Mouse (Mus musculus): ENCODE measurements at regions not wholly inside any gene's neighbourhood (a gene's known extent, or its start where the extent isn't known, plus 50 kb on each side); places are given as distances from the start of the nearest gene placed in this dataset.

- TF ChIP-seq CTCF (conservative IDR thresholded peaks at IDR 0.05; ENCODE audit: insufficient read depth, insufficient read length, low read depth, low read length), result no peak
- TF ChIP-seq POLR2A (IDR thresholded peaks at IDR 0.05; ENCODE audit: low read depth, low read length), result no peak
Observed at GRCm38 (mm10) chr17:45935291-45935690, 96.9 kb downstream of the Vegfa start.

Measured in kidney, adult 2 months (tissue).